Mouse (Mus musculus) limb, embryonic 11.5 days (tissue): ENCODE measurements around the gene 1190005I06Rik. TPM values are rescaled to one million over a fixed set of nuclear protein-coding genes. Genes with fewer than 3 reads are reported as not detected.

Source experiments
- ATAC-seq: fragments of 200-750 bp; cut with Nextera tagmentation; 2 replicates; pipeline ENCODE4 v1.8.0; 2017; ENCODE audit warnings: low read depth; ENCODE audit not compliant: insufficient number of reproducible peaks, low FRiP score, low TSS enrichment
- DNase-seq: peaks from one replicate; pipeline ENCODE4 v3.0.0-alpha.2; 2015; ENCODE audit warnings: low spot score
- H3K27ac ChIP-seq: fragments of 300-500 bp; sonication (generic); replicated peaks from 2 replicates; pipeline ENCODE4 v1.5.1; 2014; ENCODE audit warnings: low read depth, mild to moderate bottlenecking, low read length
- H3K27me3 ChIP-seq: fragments of 300-500 bp; sonication (generic); 2 replicates; pipeline ENCODE4 v1.6.1; 2014; ENCODE audit warnings: mild to moderate bottlenecking, low read length, mixed read lengths; ENCODE audit not compliant: control insufficient read depth, insufficient read depth
- H3K36me3 ChIP-seq: fragments of 300-500 bp; sonication (generic); 2 replicates; pipeline ENCODE4 v1.6.1; 2014; ENCODE audit warnings: mild to moderate bottlenecking, low read length, moderate library complexity, mixed read lengths; ENCODE audit not compliant: control insufficient read depth, insufficient read depth
- H3K4me1 ChIP-seq: fragments of 300-500 bp; sonication (generic); 2 replicates; pipeline ENCODE4 v1.6.1; 2014; ENCODE audit warnings: low read length, mixed read lengths; ENCODE audit not compliant: control insufficient read depth, insufficient read depth
- H3K4me2 ChIP-seq: fragments of 300-500 bp; sonication (generic); 2 replicates; pipeline ENCODE4 v1.6.1; 2014; ENCODE audit warnings: low read depth, mild to moderate bottlenecking, moderate library complexity; ENCODE audit not compliant: severe bottlenecking
- H3K4me3 ChIP-seq: fragments of 300-500 bp; sonication (generic); 2 replicates; pipeline ENCODE4 v1.5.1; 2014; ENCODE audit warnings: low read depth, low read length
- H3K9ac ChIP-seq: fragments of 300-500 bp; sonication (generic); 2 replicates; pipeline ENCODE4 v1.6.1; 2014; ENCODE audit warnings: mild to moderate bottlenecking, low read length
- H3K9me3 ChIP-seq: fragments of 300-500 bp; sonication (generic); 2 replicates; pipeline ENCODE4 v1.6.1; 2016; ENCODE audit warnings: low read length; ENCODE audit not compliant: control insufficient read depth
- whole genome bisulfite sequencing: fragments of 180-500 bp; shearing (Covaris S2); extraction: QIAGEN DNeasy Blood & Tissue Kit; methylation state at CpG from one replicate; pipeline ENCODE4 v1.1.7; 2014; 5-methylcytosine and 5-hydroxymethylcytosine counted together
- polyA plus RNA-seq: library from polyadenylated mRNA; unstranded; fragments of >200 nt; fragmentation: Nextera tagmentation; extraction: Ambion mirVana; gene quantifications from 2 replicates; pipeline ENCODE4 v1.2.1, GENCODE M21; 2014

1190005I06Rik gene
- polyA plus RNA-seq, 1 experiment from 2014 or later = 6.2 TPM

DNA sequence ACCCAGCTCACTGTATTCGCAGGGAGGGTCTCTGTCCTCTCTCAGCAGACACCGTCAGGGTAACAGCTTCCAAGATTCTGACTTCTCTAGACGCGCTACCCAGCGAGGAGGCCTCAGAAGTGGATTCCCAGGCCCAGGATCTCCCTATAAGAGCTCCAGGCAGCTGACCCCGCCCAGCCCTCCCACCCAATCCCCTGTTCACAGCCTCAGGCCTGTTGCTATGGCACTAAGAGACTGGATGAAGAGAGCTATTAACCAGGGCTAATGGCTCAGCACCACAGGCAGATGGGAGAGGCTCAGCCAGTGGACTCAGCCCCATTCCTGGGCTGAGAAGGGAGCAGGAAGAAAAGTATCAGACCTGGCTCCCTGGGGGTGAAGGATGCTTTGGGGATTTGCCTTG, 44.8 kb downstream of the 1190005I06Rik start:
- 46% methylated on average over 6 of the region's 6 CpGs for WGBS
- Histone ChIP-seq H3K27ac (no peak overlapping the region), H3K9ac (no peak overlapping the region)

DNA sequence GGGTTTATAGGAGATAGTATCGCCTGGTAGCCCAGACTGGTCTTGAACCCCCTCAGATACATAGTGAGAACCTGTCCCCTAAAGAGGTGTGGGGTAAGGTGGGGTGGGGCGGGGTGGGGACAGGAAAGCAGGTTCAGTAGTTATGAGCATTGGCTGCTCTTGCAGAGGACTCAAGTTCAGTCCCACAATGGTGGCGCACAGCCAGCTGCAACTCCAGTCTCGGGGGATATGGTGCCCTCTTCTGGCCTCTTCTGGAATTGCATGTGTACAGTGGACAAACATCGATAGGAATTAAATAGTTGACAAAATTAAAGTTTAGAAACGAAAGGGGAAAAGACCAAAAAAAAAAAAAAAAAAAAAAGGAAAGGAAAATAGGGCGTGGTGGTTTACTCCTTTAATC, 47.9 kb downstream of the 1190005I06Rik start:
- Histone ChIP-seq H3K9me3 (no peaks in the 10 kb centered on the region), H3K9ac (no peak overlapping the region), H3K36me3 (no peaks in the 10 kb centered on the region), H3K4me2 (no peak overlapping the region), H3K4me1 (peaks cover 10% of the 10 kb centered on the region; the same call in 1 of the 2 replicates), H3K27ac (no peak overlapping the region), H3K27me3 (no peaks in the 10 kb centered on the region), H3K4me3 (no peak overlapping the region)
- ATAC-seq = no peak
- peak; percentile 80 for DNase-seq
- WGBS = 60% methylated on average over 7 of the region's 7 CpGs

More for the DNA sequence above, 44.8 kb downstream of the 1190005I06Rik start:
- Histone ChIP-seq H3K36me3 (no peaks in the 10 kb centered on the region), H3K4me3 (no peak overlapping the region), H3K4me2 (no peak overlapping the region), H3K4me1 (peaks cover 10% of the 10 kb centered on the region; the same call in 1 of the 2 replicates), H3K9me3 (no peaks in the 10 kb centered on the region), H3K27me3 (no peaks in the 10 kb centered on the region)
- ATAC-seq (no peak; the same call in 1 of the 2 replicates), DNase-seq (peak; percentile 45)

- 27% methylated on average over 24 of the region's 24 CpGs for WGBS
- Histone ChIP-seq H3K9me3 (no peaks in the 10 kb centered on the region), H3K27me3 (no peaks in the 10 kb centered on the region), H3K4me3 (no peak overlapping the region), H3K36me3 (no peaks in the 10 kb centered on the region), H3K27ac (no peak overlapping the region), H3K9ac (0 out of 2 replicates have a peak overlapping the region, but pooled peaks have one; percentile 2), H3K4me2 (peak overlapping the region; percentile 22; the same call in 1 of the 2 replicates), H3K4me1 (peaks cover 10% of the 10 kb centered on the region; the same call in 1 of the 2 replicates)
- DNase-seq (peak; percentile 61), ATAC-seq (no peak)
These were observed 48.9 kb downstream of the 1190005I06Rik start for GRCm38 (mm10) chr8:120598579-120598978.

GRCm38 (mm10) chr8:120595963-120596362, 51.5 kb downstream of the 1190005I06Rik start:
- H3K36me3 ChIP-seq = no peaks in the 10 kb centered on the region

GRCm38 (mm10) chr8:120594571-120594970, 52.9 kb downstream of the 1190005I06Rik start:
- Histone ChIP-seq H3K9me3 (no peaks in the 10 kb centered on the region), H3K9ac (no peak overlapping the region), H3K36me3 (no peaks in the 10 kb centered on the region), H3K4me3 (no peak overlapping the region), H3K4me2 (no peak overlapping the region), H3K27me3 (no peaks in the 10 kb centered on the region), H3K27ac (no peak overlapping the region), H3K4me1 (peaks cover 9% of the 10 kb centered on the region)
- 90% methylated on average over 5 of the region's 5 CpGs for WGBS
- ATAC-seq (no peak), DNase-seq (no peak)

More at GRCm38 (mm10) chr8:120595963-120596362, 51.5 kb downstream of the 1190005I06Rik start:
- 8% methylated on average over 5 of the region's 5 CpGs for WGBS
- peak; percentile 85 for DNase-seq
- no peaks in the 10 kb centered on the region for H3K27me3 ChIP-seq
- H3K4me2 ChIP-seq = no peak overlapping the region
- ATAC-seq = no peak
- no peak overlapping the region for H3K4me3 ChIP-seq
- no peak overlapping the region for H3K27ac ChIP-seq
- peaks cover 7% of the 10 kb centered on the region; the same call in 1 of the 2 replicates for H3K4me1 ChIP-seq
- no peaks in the 10 kb centered on the region for H3K9me3 ChIP-seq
- H3K9ac ChIP-seq = no peak overlapping the region

- ATAC-seq (no peak), DNase-seq (no peak)
- no peak overlapping the region for H3K4me3 ChIP-seq
- H3K27me3 ChIP-seq = no peaks in the 10 kb centered on the region
- no peaks in the 10 kb centered on the region for H3K9me3 ChIP-seq
- peaks cover 4% of the 10 kb centered on the region; the same call in 1 of the 2 replicates for H3K4me1 ChIP-seq
- H3K36me3 ChIP-seq = no peaks in the 10 kb centered on the region
- H3K9ac ChIP-seq = no peak overlapping the region
- H3K27ac ChIP-seq = no peak overlapping the region
- 82% methylated on average over 10 of the region's 10 CpGs for WGBS
- no peak overlapping the region for H3K4me2 ChIP-seq
These were observed 55.7 kb downstream of the 1190005I06Rik start for GRCm38 (mm10) chr8:120591587-120592292.

DNA sequence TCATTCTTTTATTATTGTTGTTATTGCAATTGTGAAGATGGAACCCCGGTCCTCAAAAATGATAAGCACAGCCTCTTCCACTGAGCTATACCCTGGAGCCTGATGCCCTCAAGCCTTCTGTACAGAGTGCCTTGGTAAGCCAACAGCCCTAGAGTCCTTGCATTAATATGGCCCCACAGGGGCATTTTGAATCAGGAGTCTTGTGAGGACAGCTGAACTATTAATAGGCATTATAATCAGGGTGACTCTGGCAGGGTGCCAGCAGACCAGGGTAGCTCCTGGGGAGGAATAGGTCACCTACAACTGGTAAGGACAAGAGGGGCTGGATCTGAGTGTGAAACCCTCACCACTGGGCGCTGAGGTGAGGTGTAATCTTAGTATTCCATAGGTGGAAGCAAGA, 57.5 kb downstream of the 1190005I06Rik start:
- no peak for ATAC-seq
- H3K4me2 ChIP-seq = peak overlapping the region; percentile 49
- H3K36me3 ChIP-seq = no peaks in the 10 kb centered on the region
- no peak overlapping the region for H3K27ac ChIP-seq
- no peak for DNase-seq
- H3K9me3 ChIP-seq = no peaks in the 10 kb centered on the region
- WGBS = 64% methylated on average over 2 of the region's 2 CpGs
- H3K4me1 ChIP-seq = peaks cover 4% of the 10 kb centered on the region; the same call in 1 of the 2 replicates
- H3K4me3 ChIP-seq = peak overlapping the region; percentile 38
- no peak overlapping the region; the same call in 1 of the 2 replicates for H3K9ac ChIP-seq
- H3K27me3 ChIP-seq = no peaks in the 10 kb centered on the region

- peaks cover 2% of the 10 kb centered on the region; the same call in 1 of the 2 replicates for H3K36me3 ChIP-seq
- H3K4me3 ChIP-seq = peak within 1 kb of the TSS; percentile 83
- H3K27me3 ChIP-seq = no peaks in the 10 kb centered on the region
- ATAC-seq = peak; percentile 99
- H3K27ac ChIP-seq = peak within 1 kb of the TSS; percentile 52; the same call in 1 of the 2 replicates
- H3K4me2 ChIP-seq = peak within 1 kb of the TSS; percentile 77
- DNase-seq = peak; percentile 100
- peaks cover 4% of the 10 kb centered on the region; the same call in 1 of the 2 replicates for H3K4me1 ChIP-seq
- H3K9ac ChIP-seq = peak within 1 kb of the TSS; percentile 79
- WGBS = under 1% methylated on average over 67 of the region's 67 CpGs
- no peaks in the 10 kb centered on the region for H3K9me3 ChIP-seq
These were observed 58.3 kb downstream of the 1190005I06Rik start, which contains the start of gene Gins2 for GRCm38 (mm10) chr8:120588908-120589771. TSS of gene Gins2 (minus strand) at chr8:120589304.
